Mouse (Mus musculus) left cerebral cortex, adult 9 months (tissue): ENCODE results near the gene Jmjd7.

Source experiments
- DNase-seq, 2 experiments: peaks; one replicate each; pipeline ENCODE4 v3.0.0; 2022; ENCODE audit warnings: low spot score in 2 of 2

Gene Jmjd7

DNA sequence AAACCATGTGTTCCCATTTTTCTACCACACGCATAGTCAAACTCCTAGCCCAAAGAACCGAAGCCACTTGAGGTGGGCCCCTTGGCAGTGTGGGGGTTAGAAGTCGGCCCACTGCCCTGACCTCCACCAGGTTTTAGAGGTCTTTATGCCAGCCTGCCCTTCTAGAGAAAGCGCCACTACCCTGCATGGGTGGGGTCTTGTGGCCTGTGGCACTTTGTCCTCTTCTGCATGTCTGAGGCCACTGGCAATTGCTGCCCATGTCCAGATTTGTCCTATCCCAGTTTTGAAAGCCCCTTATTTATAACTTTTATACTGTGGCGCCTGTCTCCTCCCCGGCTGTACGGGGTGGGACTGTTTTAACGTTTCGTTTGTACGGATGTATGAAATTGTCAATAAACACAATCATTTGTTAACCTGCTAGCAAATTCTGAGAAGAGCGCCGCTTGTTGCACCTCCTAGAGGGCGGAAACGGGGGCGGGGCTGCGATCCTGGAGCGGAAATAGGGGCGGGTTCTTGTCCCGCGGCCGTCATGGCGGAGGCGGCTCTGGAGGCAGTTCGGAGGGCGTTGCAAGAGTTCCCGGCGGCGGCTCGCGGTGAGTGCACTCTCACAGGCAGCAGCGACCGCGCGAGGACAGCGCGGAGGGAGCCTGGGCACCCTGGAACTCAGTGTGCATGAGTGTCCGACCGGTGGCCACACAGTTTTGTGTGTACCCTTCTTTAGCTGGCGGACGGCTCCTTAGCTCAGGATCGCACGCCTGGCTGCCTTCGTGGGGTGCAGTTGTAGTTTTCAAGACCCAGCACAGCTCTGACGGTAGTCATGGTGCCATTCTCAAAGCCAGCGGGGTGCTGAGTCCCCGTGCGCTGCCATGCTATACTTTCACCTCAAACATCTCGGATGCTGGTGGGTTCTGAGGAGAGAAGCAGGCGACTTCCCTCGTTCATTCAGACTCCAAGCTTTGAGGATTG is at the start of gene Jmjd7, which contains the start of gene Gm28042:
TSS of gene Jmjd7 (plus strand) at position 500 of the 966 bp plus-strand sequence.
TSS of gene Gm28042 (plus strand) at position 510 of the 966 bp plus-strand sequence.
- peak; percentile 46 to 86 for DNase-seq

- DNase-seq = no peak
These were observed 46.8 kb upstream of the Jmjd7 start for GRCm38 (mm10) chr2:119980343-119980986.

DNA sequence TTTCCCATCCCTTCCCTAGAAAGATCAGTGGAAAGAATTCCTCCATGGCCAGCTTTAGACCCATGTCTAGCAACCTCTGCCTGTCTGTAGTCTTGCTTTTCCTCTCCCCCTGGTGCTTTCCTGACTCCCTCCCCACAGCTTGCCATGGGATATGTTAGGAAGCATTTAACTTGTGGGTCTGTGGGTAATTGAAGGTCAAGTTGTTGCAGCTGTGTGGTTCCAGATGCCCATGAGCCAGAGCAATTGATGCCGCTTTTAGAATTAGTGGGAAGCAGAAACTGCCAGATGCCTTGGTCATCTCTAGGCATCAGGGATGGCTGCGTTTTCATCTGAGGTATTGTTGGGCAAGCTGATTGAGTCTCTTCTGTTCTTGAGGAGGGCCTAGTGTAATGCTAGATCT is 45.7 kb upstream of the Jmjd7 start:
- no peak for DNase-seq

- DNase-seq = no peak
These were observed 41.4 kb upstream of the Jmjd7 start for GRCm38 (mm10) chr2:119985871-119986270.

- no peak for DNase-seq
These were observed 40.9 kb upstream of the Jmjd7 start for GRCm38 (mm10) chr2:119986369-119986768.

- DNase-seq = no peak
These were observed 39.8 kb upstream of the Jmjd7 start for GRCm38 (mm10) chr2:119987441-119987840.

DNA sequence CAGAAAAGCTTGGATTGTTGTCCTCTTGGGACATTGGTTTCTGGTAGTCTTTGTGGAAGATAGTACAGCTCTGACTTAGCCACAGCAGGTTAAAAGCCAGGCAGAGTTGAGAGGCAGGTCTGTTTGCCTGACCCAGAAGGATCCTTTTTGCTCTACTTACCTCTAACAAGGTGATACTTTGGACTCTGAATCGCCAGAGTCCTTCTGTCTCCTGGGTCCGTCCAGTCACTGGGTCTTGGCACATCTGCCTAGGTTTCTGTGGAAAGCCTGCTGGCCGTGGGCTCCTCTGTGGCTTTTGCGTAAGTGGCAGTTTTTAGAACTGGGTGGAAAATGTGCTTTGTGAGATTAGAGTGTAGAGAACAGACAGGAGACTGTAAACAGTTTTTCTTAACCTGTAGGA is 38.3 kb upstream of the Jmjd7 start:
- DNase-seq = no peak

DNA sequence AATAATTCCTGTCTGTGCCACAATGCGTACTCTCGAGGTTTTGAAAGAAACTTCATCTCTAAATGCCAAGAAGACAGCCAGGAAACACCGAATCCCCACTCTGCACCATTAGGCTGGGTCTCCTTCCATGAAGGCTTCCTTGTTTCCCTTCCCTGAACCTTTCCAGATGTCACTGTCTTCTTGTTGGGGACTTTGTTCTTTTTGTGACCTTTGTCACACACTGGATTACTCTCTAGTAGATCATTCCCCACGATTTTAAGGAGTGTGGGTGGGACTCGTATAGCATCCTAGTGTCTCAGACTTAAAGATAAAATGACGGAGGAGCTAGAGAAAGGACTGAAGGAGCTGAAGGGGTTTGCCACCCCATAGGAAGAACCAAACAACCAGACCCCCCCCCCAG is 36.4 kb upstream of the Jmjd7 start:
- DNase-seq = no peak

GRCm38 (mm10) chr2:119992349-119992748 is 34.9 kb upstream of the Jmjd7 start:
- DNase-seq = no peak

- no peak for DNase-seq
These were observed 33.8 kb upstream of the Jmjd7 start for GRCm38 (mm10) chr2:119993515-119993914.

DNA sequence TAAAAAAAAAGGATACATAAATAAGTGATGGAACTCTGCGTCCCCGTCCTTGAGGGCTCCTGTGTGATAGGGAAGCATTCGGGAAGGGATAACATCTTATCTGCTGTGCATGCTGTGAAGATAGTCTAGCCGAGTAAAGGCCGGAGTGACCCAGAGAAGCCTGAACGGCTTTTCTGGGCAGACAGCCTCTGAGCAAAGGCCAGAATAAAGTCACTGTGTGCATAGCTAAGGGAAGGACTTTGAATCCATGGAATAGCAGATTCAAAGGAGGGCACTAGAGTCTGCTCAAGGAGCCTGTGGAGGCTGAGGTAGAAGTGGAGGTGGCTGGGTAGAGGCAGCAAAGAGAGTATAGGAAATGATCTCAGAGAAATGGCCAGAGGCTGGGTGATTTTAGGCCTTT is 32.4 kb upstream of the Jmjd7 start:
- no peak for DNase-seq

- no peak for DNase-seq
These were observed 31.6 kb upstream of the Jmjd7 start for GRCm38 (mm10) chr2:119995391-119996281.

GRCm38 (mm10) chr2:119997354-119997753 is 29.9 kb upstream of the Jmjd7 start:
- DNase-seq = no peak

GRCm38 (mm10) chr2:119999731-120000130 is 27.6 kb upstream of the Jmjd7 start:
- DNase-seq = no peak

DNA sequence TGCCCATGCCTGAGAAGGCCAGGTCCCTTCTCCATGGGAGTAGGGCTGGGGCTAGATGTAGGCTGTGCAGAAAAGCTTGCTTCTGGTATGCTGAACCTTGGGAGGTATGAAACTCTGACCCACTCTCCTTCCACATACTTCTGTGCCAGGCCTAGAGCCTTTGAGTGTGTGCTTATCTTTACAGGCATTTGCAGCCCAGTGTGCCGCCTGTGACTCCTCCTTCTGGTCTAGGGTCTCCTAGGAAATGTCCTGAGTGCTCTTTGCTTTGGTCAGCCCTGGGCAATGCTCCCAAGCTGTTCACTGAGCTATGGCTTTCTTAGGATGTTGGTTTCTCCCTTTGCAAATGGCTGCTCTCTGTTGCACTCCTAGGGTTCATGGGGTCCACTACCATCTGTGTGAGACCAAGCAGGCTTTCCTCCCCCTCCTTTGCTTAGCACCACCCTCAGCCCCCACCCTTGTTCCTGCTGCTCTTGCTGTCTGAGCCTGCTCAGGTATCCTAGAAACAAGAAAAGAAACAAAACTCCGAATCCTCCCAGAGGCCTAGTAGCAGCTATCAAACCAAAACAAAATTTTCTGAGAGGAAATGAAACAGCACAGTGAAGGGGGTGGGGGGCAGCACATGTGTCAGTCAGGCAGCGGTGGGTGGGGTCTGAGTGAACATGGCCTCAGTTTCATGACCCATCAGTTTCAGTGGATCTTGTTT is 26.2 kb upstream of the Jmjd7 start:
- DNase-seq = no peak

GRCm38 (mm10) chr2:120001956-120002355 is 25.3 kb upstream of the Jmjd7 start:
- no peak for DNase-seq

DNA sequence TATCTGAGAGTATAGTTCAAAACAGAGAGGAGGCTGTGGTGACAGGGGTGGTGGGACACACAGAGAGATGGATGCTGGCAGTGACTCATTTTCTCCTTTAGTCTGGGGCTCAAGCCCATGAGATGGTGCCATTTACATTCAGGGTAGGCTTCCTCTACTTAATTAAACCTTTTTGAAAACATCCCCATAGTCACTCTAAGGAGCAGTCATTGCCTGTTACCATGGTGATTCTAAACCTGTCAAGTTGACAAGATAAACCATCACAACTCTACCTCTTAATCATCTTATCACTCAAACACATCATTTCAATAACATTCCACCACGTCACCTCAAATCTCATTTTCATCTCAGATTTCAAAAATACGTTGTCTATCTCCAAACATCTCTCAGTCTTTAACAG is 23.3 kb upstream of the Jmjd7 start:
- no peak for DNase-seq

DNA sequence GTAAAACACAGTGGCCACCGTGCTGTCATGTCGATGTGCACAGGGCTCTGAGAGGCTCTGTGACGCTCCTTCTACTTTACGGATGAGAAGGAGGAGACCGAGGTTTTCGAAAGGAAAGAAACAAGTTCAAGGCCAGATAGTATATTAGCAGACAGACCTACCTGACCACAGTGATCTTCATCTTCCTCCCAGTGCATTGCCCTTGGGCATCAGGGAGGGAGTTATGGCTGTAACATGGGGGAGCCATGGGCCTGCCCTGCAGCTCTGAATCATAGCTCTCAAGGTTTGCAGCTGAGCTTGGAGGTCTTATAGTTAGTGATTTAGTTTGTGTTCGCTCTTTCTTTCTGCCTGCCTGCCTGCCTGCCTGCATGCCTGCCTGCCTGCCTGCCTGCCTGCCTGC is 20.6 kb upstream of the Jmjd7 start:
- no peak for DNase-seq

DNA sequence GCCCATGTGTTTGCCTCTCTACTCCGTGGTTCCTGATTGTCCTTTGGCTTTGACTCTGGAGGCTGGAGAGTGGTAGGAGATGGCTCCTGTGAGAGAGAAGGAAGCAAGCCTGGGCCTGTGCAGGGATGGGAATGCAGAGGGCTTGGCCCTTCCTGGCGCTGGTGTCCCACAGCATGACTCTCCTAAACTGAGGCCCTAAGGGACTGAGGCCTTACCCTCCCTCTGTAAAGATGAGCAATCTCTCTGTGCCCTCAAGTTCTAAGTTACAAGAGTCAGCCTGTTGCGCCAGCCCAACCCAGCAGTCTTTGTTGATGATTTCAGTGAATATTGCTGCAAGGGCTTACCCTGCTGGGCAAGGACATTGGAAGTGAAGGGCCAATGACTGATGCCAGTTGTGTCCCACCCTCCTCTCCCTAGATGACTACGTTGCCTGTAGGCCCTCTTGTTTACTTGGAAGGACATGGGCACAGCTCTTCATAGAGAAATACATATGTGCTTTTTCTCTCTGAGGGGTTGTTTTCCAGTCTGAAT is 19.5 kb upstream of the Jmjd7 start:
- DNase-seq = no peak

DNA sequence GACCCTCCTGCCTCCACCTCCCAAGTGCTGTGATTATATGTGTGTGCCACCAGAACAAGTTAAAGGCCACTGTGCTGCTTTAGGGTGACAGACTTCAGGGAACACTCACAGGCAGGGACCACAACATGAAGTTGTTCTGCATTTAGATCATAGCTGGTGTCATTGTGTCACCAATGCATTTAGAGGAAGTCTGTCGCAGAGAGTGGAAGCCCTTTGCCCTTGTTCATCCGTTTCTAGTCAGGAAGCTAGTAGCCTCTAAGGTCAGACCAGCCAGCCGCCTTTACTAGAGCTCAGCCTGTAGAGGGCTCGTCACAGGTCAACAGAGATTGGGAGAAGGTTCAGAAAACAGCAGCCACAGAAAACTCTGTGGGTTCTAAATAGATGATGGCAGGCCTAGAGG is 18.6 kb upstream of the Jmjd7 start:
- no peak for DNase-seq
